Mouse (Mus musculus): Measurements from ENCODE around the gene Cdc42ep5. TPM values are rescaled to one million over a fixed set of nuclear protein-coding genes. Genes with fewer than 3 reads are reported as not detected.
A peak's percentile ranks its signal among the peaks of the same experiment; 100 is the strongest.

Cdc42ep5 gene
- polyA plus RNA-seq, 1 experiment: 2.7 TPM

DNA sequence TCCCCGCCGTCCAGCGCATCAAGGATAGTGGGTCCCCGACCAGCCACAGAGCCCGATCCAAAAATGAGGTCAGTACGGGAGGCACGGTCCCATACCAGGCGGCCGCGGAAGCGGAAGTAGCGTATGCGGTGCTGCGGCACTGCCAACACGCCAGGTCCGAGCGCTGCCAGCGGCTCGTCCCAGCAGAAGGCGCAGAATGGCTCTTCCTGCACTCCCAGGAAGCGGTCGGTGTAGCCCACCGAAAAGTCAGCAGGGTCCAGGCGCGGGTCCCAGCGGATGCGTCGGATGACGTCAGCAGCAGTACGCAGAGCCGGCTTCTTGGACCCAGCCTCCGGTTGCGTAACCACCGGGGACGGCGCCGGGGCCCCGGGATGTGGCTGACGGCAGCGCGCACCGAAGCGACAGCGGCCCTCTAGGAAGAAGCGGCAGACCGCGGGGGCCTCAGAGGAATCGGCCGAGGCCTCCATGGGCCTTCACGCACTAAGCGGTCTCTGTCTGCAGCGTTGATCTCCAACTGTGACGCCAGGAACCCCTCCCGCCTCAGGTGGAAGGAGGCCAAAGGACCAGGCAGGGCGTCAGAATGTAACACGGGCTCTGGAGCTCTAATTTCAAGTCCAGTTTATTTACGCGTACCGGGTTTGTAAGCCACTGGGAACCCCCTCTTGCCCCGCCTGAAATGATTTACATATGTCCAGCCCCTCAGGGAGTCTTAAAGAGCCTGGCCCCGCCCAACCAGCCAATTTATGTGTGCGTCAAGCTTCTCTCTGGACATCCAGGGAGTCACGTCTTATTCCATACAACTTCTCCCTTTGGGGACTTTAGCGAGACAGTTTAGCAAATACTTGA, 15.2 kb downstream of the Cdc42ep5 start:
- peak; percentile 91 to 94 for DNase-seq
- under 1% methylated on average over 64 of the region's 64 CpGs for WGBS
- Histone ChIP-seq H3K27me3 (ENCODE audit: control insufficient read depth, insufficient read depth, low read length) (no peaks in the 10 kb centered on the region), H3K4me3 (replicated peaks; ENCODE audit: insufficient read depth, low read depth, low read length) (peak overlapping the region; percentile 98), H3K4me1 (ENCODE audit: control insufficient read depth, insufficient read depth, low read length) (peaks cover 6% of the 10 kb centered on the region; the same call in 1 of the 2 replicates), H3K27ac (ENCODE audit: insufficient read depth, low read length) (peak overlapping the region; percentile 100)
- TF ChIP-seq POLR2A (IDR thresholded peaks at IDR 0.05; ENCODE audit: borderline replicate concordance, insufficient read depth, low read length) (peak; percentile 90), CTCF (IDR thresholded peaks at IDR 0.05; ENCODE audit: borderline replicate concordance, insufficient read depth, low read depth, low read length) (no peak)

DNA sequence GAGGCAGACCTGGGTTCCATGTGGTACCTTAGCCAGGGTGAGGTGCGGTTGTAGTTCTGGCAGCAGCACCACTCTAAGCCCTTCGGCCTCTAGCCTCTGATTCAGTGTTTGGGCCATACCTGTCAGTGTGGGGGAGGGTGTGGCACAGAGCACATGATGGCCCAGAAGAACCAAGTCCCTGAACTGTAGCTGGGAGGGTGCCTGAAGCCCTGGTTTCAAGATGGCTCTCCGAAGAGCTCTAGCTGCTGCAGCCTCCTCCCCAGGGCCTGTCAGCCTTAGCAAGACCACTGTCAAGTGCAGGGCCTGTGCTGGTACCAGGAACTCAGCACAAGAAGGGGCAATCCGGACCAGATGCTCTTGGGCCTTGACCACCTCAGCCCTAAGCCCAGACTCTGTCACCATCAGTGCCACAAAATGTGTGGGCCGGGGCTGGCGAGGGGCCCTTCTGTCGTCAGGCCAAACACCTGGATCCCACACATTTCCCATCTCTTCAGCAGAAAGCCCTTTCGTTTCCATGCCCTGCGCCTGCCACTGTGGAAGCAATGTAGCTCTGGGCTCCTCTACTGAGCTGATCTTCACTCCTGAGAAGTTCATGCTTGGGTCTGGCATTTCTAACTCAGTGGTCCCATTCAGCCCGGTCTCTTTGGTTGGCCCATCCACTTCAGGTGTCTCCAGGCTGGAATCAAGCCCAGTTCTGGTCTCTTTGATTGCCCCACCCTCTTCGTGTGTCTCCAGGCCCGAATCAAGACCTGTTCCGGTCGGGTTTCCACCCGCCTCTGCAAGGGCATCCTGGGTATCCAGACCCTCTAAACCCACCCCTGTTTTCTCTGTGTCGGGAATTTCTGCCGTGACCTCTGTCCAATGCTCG, 16.1 kb downstream of the Cdc42ep5 start:
- H3K4me3 ChIP-seq (replicated peaks; ENCODE audit: insufficient read depth, low read depth, low read length): peak overlapping the region; percentile 98
- no peak for TF ChIP-seq CTCF (IDR thresholded peaks at IDR 0.05; ENCODE audit: borderline replicate concordance, insufficient read depth, low read depth, low read length)
- TF ChIP-seq POLR2A (IDR thresholded peaks at IDR 0.05; ENCODE audit: borderline replicate concordance, insufficient read depth, low read length): no peak
- 14% methylated on average over 18 of the region's 18 CpGs for WGBS
- H3K27ac ChIP-seq (ENCODE audit: insufficient read depth, low read length): peak overlapping the region; percentile 100
- H3K4me1 ChIP-seq (ENCODE audit: control insufficient read depth, insufficient read depth, low read length): peaks cover 6% of the 10 kb centered on the region; the same call in 1 of the 2 replicates
- no peaks in the 10 kb centered on the region for H3K27me3 ChIP-seq (ENCODE audit: control insufficient read depth, insufficient read depth, low read length)
- peak in 1 of 2 experiments; percentile 38 for DNase-seq

DNA sequence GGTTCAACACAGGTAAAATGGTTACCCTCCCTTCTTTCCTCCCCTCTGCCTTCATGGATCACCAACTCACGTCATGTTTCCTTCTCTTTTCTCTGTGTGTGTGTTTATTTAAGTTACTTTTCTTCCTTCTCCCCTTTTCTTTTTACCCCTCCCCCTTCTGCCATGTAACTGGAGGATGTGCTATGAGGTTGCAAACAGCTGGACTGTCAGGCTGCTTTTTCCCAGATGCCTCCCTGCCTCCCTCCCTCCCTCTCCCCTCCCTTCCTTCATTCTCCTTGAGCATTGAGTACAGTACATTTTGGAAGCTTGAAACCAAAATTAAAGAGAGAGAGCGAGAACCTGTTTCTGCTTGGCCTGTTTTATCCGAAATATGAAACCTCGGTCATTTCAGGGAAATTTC, 16.8 kb downstream of the Cdc42ep5 start:
- H3K4me3 ChIP-seq (replicated peaks; ENCODE audit: insufficient read depth, low read depth, low read length): no peak overlapping the region
- no peaks in the 10 kb centered on the region for H3K27me3 ChIP-seq (ENCODE audit: control insufficient read depth, insufficient read depth, low read length)
- no peak overlapping the region for H3K27ac ChIP-seq (ENCODE audit: insufficient read depth, low read length)
- no peak for DNase-seq
- WGBS: 75% methylated on average over 4 of the region's 4 CpGs
- TF ChIP-seq CTCF (IDR thresholded peaks at IDR 0.05; ENCODE audit: borderline replicate concordance, insufficient read depth, low read depth, low read length): no peak
- TF ChIP-seq POLR2A (IDR thresholded peaks at IDR 0.05; ENCODE audit: borderline replicate concordance, insufficient read depth, low read length): no peak
- H3K4me1 ChIP-seq (ENCODE audit: control insufficient read depth, insufficient read depth, low read length): peaks cover 6% of the 10 kb centered on the region; the same call in 1 of the 2 replicates

DNA sequence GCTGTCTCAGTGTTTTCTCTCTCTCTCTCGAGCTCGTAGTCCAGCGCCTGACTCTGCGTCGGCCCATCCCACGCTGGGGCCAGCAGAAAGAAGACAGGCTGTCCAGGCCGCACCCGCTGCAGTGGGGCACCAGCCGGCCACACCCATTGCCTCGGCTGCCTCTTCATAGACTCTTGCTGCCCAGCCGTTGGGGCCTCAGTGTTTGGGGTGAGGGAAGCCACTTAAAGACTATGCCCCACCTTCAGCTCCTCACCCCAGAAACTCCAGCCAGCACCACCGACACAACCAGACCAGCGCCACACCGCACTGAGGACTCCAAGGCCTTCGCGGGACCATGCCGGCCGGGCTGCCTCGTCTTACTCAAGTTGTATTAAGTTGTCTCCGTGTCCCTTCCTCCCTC, 17.3 kb downstream of the Cdc42ep5 start:
- TF ChIP-seq POLR2A (IDR thresholded peaks at IDR 0.05; ENCODE audit: borderline replicate concordance, insufficient read depth, low read length): no peak
- TF ChIP-seq CTCF (IDR thresholded peaks at IDR 0.05; ENCODE audit: borderline replicate concordance, insufficient read depth, low read depth, low read length): no peak
- DNase-seq: peak in 1 of 2 experiments; percentile 35
- WGBS: 82% methylated on average over 20 of the region's 20 CpGs
- H3K27ac ChIP-seq (ENCODE audit: insufficient read depth, low read length): no peak overlapping the region
- no peak overlapping the region for H3K4me3 ChIP-seq (replicated peaks; ENCODE audit: insufficient read depth, low read depth, low read length)
- peaks cover 6% of the 10 kb centered on the region; the same call in 1 of the 2 replicates for H3K4me1 ChIP-seq (ENCODE audit: control insufficient read depth, insufficient read depth, low read length)
- H3K27me3 ChIP-seq (ENCODE audit: control insufficient read depth, insufficient read depth, low read length): no peaks in the 10 kb centered on the region

DNA sequence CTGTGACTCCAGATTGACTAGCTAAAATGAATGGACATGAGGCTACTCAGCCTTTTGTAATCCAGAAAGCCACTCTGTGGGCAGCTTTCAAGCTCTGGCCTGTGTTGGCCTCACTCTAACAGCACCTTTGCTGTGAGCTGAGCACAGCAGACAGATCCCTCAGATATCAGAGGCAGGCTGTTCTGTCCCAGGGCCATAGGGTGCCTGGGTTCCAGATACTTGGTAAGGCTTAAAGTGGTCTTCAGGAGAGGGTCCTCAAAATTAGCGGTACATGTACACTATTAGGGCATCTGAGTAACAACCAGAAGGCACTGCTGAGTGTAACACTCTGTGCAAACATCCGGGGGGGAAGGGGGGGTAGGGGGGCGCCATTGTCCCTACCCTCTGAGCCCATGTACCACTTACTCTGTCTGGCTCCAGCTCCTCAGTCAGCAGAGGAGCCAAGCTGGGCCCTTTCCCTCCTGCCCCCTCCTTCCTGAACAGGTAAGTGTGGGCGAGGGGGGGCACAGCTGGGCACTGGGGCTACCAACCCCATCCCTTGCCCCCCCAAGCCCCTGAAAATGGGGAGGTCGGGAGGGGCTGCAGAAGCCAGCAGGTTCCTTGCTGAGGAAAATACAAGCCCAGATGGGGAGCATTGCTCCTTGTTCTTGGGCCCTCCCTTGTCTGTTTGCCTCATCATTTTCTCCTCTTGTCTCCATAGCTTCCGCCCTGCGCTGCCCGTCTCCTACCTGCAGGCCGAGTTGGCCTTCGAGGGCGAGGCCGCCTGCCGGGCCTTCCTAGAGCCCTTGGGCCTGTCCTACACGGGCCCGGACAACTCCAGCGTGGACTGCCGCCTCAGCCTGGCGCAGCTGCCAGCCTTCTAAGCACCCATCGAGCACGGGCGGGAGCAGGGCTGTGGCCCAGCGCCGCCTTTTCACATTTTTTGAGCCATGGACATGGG, 18.1 kb downstream of the Cdc42ep5 start:
- H3K27me3 ChIP-seq (ENCODE audit: control insufficient read depth, insufficient read depth, low read length): no peaks in the 10 kb centered on the region
- peak in 1 of 2 experiments; percentile 35 for DNase-seq
- no peak overlapping the region for H3K4me3 ChIP-seq (replicated peaks; ENCODE audit: insufficient read depth, low read depth, low read length)
- H3K27ac ChIP-seq (ENCODE audit: insufficient read depth, low read length): no peak overlapping the region
- 87% methylated on average over 23 of the region's 23 CpGs for WGBS
- TF ChIP-seq POLR2A (IDR thresholded peaks at IDR 0.05; ENCODE audit: borderline replicate concordance, insufficient read depth, low read length) (no peak), CTCF (IDR thresholded peaks at IDR 0.05; ENCODE audit: borderline replicate concordance, insufficient read depth, low read depth, low read length) (no peak)
- H3K4me1 ChIP-seq (ENCODE audit: control insufficient read depth, insufficient read depth, low read length): peaks cover 6% of the 10 kb centered on the region; the same call in 1 of the 2 replicates

DNA sequence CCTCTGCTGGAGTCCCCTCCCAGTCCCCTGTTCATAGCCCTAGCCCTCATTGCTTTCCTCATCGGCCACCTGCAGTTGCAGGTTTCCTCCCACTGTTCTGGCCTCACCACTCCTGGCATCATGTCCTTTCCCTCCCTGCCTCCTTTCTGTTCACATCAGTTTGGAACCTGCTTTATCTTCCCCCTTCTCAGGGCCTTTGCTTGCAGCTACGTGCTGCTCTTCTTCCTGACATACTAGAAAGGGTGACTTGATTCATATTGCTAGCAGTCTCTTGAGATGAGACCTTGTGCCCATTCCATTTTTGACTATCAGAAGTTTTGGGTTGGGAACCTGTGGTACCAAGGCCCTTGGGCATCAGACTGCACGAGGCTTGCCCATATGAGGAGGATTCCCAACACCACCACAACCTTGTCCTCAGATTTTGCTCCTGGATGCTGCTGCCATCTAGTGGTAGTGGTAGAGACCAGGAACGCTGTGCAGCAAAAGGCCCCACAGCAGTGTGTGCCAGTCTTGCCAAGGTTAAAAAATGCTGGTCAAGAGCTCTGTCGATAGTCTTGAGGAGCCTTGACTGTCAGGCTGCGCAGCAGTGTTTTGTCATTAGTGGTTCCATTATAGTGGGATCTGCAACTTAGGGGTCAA, 19.0 kb downstream of the Cdc42ep5 start:
- H3K27ac ChIP-seq (ENCODE audit: insufficient read depth, low read length): no peak overlapping the region
- no peak overlapping the region for H3K4me3 ChIP-seq (replicated peaks; ENCODE audit: insufficient read depth, low read depth, low read length)
- no peaks in the 10 kb centered on the region for H3K27me3 ChIP-seq (ENCODE audit: control insufficient read depth, insufficient read depth, low read length)
- H3K4me1 ChIP-seq (ENCODE audit: control insufficient read depth, insufficient read depth, low read length): peaks cover 6% of the 10 kb centered on the region; the same call in 1 of the 2 replicates
- WGBS: 46% methylated on average over 6 of the region's 6 CpGs
- peak; percentile 78 for TF ChIP-seq CTCF (IDR thresholded peaks at IDR 0.05; ENCODE audit: borderline replicate concordance, insufficient read depth, low read depth, low read length)
- TF ChIP-seq POLR2A (IDR thresholded peaks at IDR 0.05; ENCODE audit: borderline replicate concordance, insufficient read depth, low read length): no peak
- DNase-seq: peak; percentile 67

All from cerebellum, adult 2 months (tissue).